Mouse (Mus musculus): ENCODE results near the gene Sh3rf1. TPM values are rescaled to one million over a fixed set of nuclear protein-coding genes. Genes with fewer than 3 reads are reported as not detected.

The Sh3rf1 gene
- polyA plus RNA-seq, 1 experiment from 2014 or later = 1.2 TPM

GRCm38 (mm10) chr8:61295040-61295439, 71.4 kb downstream of the Sh3rf1 start:
- no peak overlapping the region for H3K4me3 ChIP-seq (replicated peaks)
- H3K4me2 ChIP-seq = no peak overlapping the region
- 76% methylated on average over 4 of the region's 4 CpGs for WGBS (ENCODE audit: insufficient replicate concordance)
- H3K36me3 ChIP-seq (replicated peaks) = no peaks in the 10 kb centered on the region
- H3K9ac ChIP-seq = no peak overlapping the region
- no peaks in the 10 kb centered on the region for H3K9me3 ChIP-seq (replicated peaks)
- H3K4me1 ChIP-seq (replicated peaks) = no peaks in the 10 kb centered on the region
- no peak overlapping the region for H3K27ac ChIP-seq (replicated peaks)
- no peaks in the 10 kb centered on the region for H3K27me3 ChIP-seq
- no peak for ATAC-seq (ENCODE audit: insufficient read depth)

GRCm38 (mm10) chr8:61295441-61295840, 71.8 kb downstream of the Sh3rf1 start:
- Histone ChIP-seq H3K4me1 (replicated peaks) (no peaks in the 10 kb centered on the region), H3K27me3 (no peaks in the 10 kb centered on the region), H3K36me3 (replicated peaks) (no peaks in the 10 kb centered on the region), H3K9me3 (replicated peaks) (no peaks in the 10 kb centered on the region), H3K9ac (no peak overlapping the region), H3K4me2 (no peak overlapping the region), H3K27ac (replicated peaks) (no peak overlapping the region), H3K4me3 (replicated peaks) (no peak overlapping the region)
- ATAC-seq (ENCODE audit: insufficient read depth) = no peak
- 71% methylated on average over 12 of the region's 12 CpGs for WGBS (ENCODE audit: insufficient replicate concordance)

GRCm38 (mm10) chr8:61298828-61299227, 75.2 kb downstream of the Sh3rf1 start:
- ATAC-seq (ENCODE audit: insufficient read depth) = no peak
- H3K27me3 ChIP-seq = no peaks in the 10 kb centered on the region
- 66% methylated on average over 4 of the region's 4 CpGs for WGBS (ENCODE audit: insufficient replicate concordance)
- H3K27ac ChIP-seq (replicated peaks) = no peak overlapping the region
- H3K9me3 ChIP-seq (replicated peaks) = no peaks in the 10 kb centered on the region
- no peaks in the 10 kb centered on the region for H3K36me3 ChIP-seq (replicated peaks)
- no peak overlapping the region for H3K9ac ChIP-seq
- H3K4me2 ChIP-seq = no peak overlapping the region
- H3K4me3 ChIP-seq (replicated peaks) = no peak overlapping the region
- H3K4me1 ChIP-seq (replicated peaks) = no peaks in the 10 kb centered on the region

GRCm38 (mm10) chr8:61301298-61302028, 77.8 kb downstream of the Sh3rf1 start:
- Histone ChIP-seq H3K9me3 (replicated peaks) (no peaks in the 10 kb centered on the region), H3K4me2 (no peak overlapping the region), H3K4me3 (replicated peaks) (no peak overlapping the region), H3K9ac (no peak overlapping the region), H3K27me3 (no peaks in the 10 kb centered on the region), H3K27ac (replicated peaks) (no peak overlapping the region), H3K4me1 (replicated peaks) (no peaks in the 10 kb centered on the region), H3K36me3 (replicated peaks) (no peaks in the 10 kb centered on the region)
- no peak for ATAC-seq (ENCODE audit: insufficient read depth)
- 79% methylated on average over 18 of the region's 18 CpGs for WGBS (ENCODE audit: insufficient replicate concordance)

- no peak overlapping the region for H3K9ac ChIP-seq
- H3K4me1 ChIP-seq (replicated peaks) = no peaks in the 10 kb centered on the region
- H3K4me3 ChIP-seq (replicated peaks) = no peak overlapping the region
- 65% methylated on average over 5 of the region's 5 CpGs for WGBS (ENCODE audit: insufficient replicate concordance)
- no peak overlapping the region for H3K27ac ChIP-seq (replicated peaks)
- no peak overlapping the region for H3K4me2 ChIP-seq
- no peaks in the 10 kb centered on the region for H3K27me3 ChIP-seq
- no peak for ATAC-seq (ENCODE audit: insufficient read depth)
- no peaks in the 10 kb centered on the region for H3K9me3 ChIP-seq (replicated peaks)
- H3K36me3 ChIP-seq (replicated peaks) = no peaks in the 10 kb centered on the region
These were observed 78.3 kb downstream of the Sh3rf1 start for GRCm38 (mm10) chr8:61302029-61302368.

GRCm38 (mm10) chr8:61305451-61306070, 81.9 kb downstream of the Sh3rf1 start:
- WGBS (ENCODE audit: insufficient replicate concordance) = 43% methylated on average over 7 of the region's 7 CpGs
- Histone ChIP-seq H3K4me3 (replicated peaks) (no peak overlapping the region), H3K4me2 (no peak overlapping the region), H3K27me3 (no peaks in the 10 kb centered on the region), H3K9me3 (replicated peaks) (no peaks in the 10 kb centered on the region), H3K4me1 (replicated peaks) (no peaks in the 10 kb centered on the region; the same call in 1 of the 2 replicates), H3K36me3 (replicated peaks) (no peaks in the 10 kb centered on the region), H3K27ac (replicated peaks) (no peak overlapping the region), H3K9ac (no peak overlapping the region)
- no peak for ATAC-seq (ENCODE audit: insufficient read depth)

GRCm38 (mm10) chr8:61306501-61307112, 82.9 kb downstream of the Sh3rf1 start:
- Histone ChIP-seq H3K9me3 (replicated peaks) (no peaks in the 10 kb centered on the region), H3K27ac (replicated peaks) (no peak overlapping the region), H3K9ac (no peak overlapping the region), H3K36me3 (replicated peaks) (no peaks in the 10 kb centered on the region), H3K4me2 (no peak overlapping the region), H3K4me1 (replicated peaks) (no peaks in the 10 kb centered on the region; the same call in 1 of the 2 replicates), H3K27me3 (no peaks in the 10 kb centered on the region), H3K4me3 (replicated peaks) (no peak overlapping the region)
- 62% methylated on average over 4 of the region's 4 CpGs for WGBS (ENCODE audit: insufficient replicate concordance)
- ATAC-seq (ENCODE audit: insufficient read depth) = no peak

- H3K27ac ChIP-seq (replicated peaks) = no peak overlapping the region
- H3K4me2 ChIP-seq = no peak overlapping the region
- H3K4me1 ChIP-seq (replicated peaks) = no peaks in the 10 kb centered on the region; the same call in 1 of the 2 replicates
- H3K36me3 ChIP-seq (replicated peaks) = no peaks in the 10 kb centered on the region
- H3K9me3 ChIP-seq (replicated peaks) = no peaks in the 10 kb centered on the region
- no peaks in the 10 kb centered on the region for H3K27me3 ChIP-seq
- no peak overlapping the region for H3K4me3 ChIP-seq (replicated peaks)
- H3K9ac ChIP-seq = no peak overlapping the region
- no peak for ATAC-seq (ENCODE audit: insufficient read depth)
These were observed 85.2 kb downstream of the Sh3rf1 start for GRCm38 (mm10) chr8:61308896-61309295.

GRCm38 (mm10) chr8:61309530-61310402, 86.1 kb downstream of the Sh3rf1 start:
- Histone ChIP-seq H3K9me3 (replicated peaks) (no peaks in the 10 kb centered on the region), H3K9ac (no peak overlapping the region), H3K27ac (replicated peaks) (no peak overlapping the region), H3K27me3 (no peaks in the 10 kb centered on the region), H3K4me2 (no peak overlapping the region), H3K36me3 (replicated peaks) (no peaks in the 10 kb centered on the region), H3K4me1 (replicated peaks) (no peaks in the 10 kb centered on the region; the same call in 1 of the 2 replicates), H3K4me3 (replicated peaks) (no peak overlapping the region)
- ATAC-seq (ENCODE audit: insufficient read depth) = no peak
- 66% methylated on average over 20 of the region's 20 CpGs for WGBS (ENCODE audit: insufficient replicate concordance)

- Histone ChIP-seq H3K4me3 (replicated peaks) (no peak overlapping the region), H3K4me2 (no peak overlapping the region), H3K9me3 (replicated peaks) (no peaks in the 10 kb centered on the region), H3K4me1 (replicated peaks) (no peaks in the 10 kb centered on the region; the same call in 1 of the 2 replicates), H3K27ac (replicated peaks) (no peak overlapping the region), H3K36me3 (replicated peaks) (no peaks in the 10 kb centered on the region), H3K9ac (no peak overlapping the region), H3K27me3 (no peaks in the 10 kb centered on the region)
- WGBS (ENCODE audit: insufficient replicate concordance) = 73% methylated on average over 9 of the region's 9 CpGs
- no peak for ATAC-seq (ENCODE audit: insufficient read depth)
These were observed 86.8 kb downstream of the Sh3rf1 start for GRCm38 (mm10) chr8:61310403-61310871.

GRCm38 (mm10) chr8:61313016-61313415, 89.3 kb downstream of the Sh3rf1 start:
- Histone ChIP-seq H3K4me1 (replicated peaks) (no peaks in the 10 kb centered on the region; the same call in 1 of the 2 replicates), H3K4me3 (replicated peaks) (no peak overlapping the region), H3K4me2 (no peak overlapping the region), H3K27me3 (no peaks in the 10 kb centered on the region), H3K9ac (no peak overlapping the region), H3K9me3 (replicated peaks) (no peaks in the 10 kb centered on the region), H3K36me3 (replicated peaks) (no peaks in the 10 kb centered on the region), H3K27ac (replicated peaks) (no peak overlapping the region)
- 74% methylated on average over 7 of the region's 7 CpGs for WGBS (ENCODE audit: insufficient replicate concordance)
- no peak for ATAC-seq (ENCODE audit: insufficient read depth)
